Mouse (Mus musculus) urinary bladder, postnatal 10 days (tissue): ENCODE data around the gene Dcaf6.

Experiments
- DNase-seq: peaks from one replicate; pipeline ENCODE4 v3.0.0; 2022; ENCODE audit warnings: low spot score

Dcaf6 gene

DNA sequence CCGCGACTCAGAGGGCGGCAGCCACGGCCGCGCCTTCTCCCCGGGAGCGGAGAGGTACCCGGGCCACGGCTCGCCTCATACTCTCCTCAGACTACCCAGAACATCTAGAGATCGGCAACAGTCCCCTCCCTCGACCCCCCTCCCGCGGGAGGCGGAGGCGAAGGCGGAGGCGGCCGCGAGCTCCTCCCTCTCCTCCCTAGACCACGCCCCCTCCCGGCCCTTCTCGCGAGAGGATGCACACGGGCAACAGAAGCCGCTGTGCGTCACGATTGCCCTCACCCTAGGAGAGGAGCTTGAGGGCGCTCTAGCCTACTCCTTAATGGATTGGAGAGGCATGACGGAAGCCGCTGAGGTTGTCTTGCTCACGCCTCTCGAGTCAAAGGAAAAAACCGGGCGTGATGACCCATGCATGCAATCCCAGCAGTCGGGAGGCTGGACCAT, at the start of gene Dcaf6, which contains the start of gene Mpc2:
Gene Dcaf6, minus strand, starts transcription at position 116 of the 441 bp plus-strand sequence.
Gene Mpc2, plus strand, starts transcription at position 278 of the 441 bp plus-strand sequence.
- peak; percentile 100 for DNase-seq

DNA sequence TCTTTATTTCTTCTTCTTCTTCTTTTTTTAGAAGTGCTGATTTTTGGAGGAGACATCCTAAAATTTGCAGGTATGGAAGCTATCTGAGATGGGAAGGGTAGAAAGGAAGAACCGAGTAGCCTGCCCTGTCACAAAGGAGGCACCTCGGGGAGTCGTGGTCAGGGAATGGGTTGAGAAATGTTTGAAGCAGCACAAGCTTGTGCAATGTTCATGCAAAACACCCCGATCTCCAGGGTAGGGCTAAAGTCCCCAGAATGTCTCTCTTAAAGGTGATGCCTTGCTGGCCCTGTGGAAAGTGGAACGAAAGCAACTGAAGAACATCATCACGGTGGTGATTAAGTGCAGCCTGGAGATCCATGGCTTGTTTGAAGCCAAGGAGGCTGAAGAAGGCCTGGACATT, 46.0 kb upstream of the Dcaf6 start:
- no peak for DNase-seq

DNA sequence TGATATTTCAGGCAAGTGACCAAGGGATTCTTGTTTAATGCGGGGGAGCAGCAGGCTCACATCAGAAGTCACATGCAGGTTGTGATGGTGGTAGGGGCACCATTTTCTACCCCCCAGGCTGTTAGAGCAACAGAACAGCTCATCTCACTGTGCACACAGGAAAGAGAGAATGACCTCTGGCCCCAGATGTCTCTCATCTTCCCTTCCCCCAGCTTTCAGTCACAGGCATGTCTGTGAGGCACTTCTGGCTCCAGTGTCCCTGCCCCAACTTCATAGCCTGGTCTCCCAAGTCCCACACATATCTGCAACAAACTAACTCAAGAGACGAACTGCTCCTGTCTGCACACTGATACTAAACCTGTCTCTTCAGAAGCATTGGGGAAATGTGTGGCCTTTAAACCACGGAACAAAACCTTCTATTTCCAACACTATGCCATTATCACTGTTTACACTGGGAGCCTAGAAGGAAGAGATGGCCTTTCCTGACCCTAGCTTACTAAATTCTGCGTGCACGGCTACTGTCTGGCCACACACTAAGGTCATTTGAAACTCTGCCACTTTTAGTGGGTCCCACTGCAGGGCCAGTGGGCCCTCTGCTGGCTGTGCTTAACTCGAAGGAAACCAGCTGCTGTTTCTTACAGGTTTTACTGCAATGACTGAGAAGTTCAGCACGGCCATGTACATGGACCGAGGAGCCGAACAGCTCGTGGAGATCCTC, 43.2 kb upstream of the Dcaf6 start:
- no peak for DNase-seq

DNA sequence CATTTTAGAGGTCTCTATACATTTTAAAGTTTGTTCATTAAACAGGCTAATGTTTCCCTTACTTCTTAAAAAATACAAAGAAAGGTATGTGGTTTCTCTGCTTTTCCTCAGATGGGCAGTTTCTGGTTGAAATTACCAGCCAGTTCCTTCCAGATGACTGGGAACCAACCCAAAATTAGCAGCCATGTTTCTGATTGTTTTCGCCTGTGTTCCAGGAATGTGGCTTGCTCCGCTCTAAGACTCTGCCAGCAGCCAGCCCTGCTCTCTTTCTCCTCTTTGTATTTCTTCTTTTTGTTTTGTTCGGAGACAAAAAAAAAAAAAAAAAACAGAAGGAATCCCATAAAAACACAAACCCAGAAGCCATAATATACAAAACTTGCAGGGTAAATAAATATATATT, 38.6 kb upstream of the Dcaf6 start:
- DNase-seq = no peak

DNA sequence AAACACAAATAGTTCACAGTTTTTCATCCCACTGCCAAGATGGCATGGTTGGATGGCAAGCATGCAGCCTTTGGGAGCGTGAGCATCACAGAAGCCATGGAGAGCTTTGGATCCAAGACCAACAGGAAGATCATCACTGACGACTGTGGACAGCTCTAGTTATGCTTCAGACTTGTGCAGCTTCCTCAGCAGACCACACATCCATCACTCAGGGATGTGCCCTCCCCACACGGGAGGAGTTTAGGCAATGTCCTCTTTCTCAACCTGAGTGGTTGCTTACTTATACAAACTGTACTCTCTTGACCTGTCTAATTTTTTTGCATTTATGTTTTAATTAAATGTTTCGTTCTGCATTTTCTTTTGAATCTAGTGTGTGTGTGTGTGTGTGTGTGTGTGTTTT, 28.9 kb upstream of the Dcaf6 start:
- DNase-seq = no peak

DNA sequence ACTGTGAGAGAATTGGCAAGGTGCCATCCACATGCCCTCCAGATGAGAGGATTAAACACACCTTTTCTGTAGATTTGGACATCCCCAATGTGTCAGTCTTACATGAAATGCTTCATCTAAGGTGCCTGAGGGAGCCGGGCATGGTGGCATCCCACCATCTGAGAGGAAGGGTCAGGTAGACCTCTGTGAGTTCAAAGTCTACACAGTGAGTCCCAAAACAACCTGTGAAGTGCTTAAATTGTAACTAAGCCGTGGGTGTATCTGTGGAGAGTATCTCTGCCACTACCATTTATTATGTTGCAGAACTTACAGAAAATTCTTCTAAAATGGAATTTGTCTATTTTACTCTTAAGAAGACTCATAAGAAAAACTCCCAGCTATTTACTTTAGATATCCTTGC, 25.8 kb upstream of the Dcaf6 start:
- DNase-seq = no peak

DNA sequence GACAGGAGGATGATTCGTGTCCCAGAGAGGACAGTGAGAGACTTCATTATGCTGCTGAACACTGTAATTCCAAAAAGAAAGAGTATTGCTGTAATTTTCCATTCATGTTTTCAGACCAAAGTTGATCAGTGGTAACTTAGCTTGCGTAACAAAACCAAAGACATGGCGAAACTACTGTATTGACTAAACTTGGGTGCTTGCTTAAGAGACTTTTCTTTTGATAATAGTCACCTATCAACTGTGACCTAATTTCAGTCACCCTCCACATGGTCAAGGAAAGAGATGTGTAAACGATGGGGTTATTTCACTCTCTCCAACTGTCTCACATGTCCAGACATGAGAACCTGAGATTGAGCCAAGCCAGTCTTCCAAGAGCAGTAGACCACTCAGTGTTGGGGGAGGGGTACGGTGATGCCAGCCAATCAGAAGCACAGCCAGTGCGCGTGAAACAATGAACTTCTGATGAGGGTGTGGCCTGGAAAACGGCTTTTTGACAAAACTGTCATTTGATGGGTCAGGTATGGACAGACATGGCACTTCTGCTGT, 24.5 kb upstream of the Dcaf6 start, which contains the start of gene Adcy10:
Gene Adcy10, plus strand, starts transcription at position 496 of the 546 bp plus-strand sequence.
- DNase-seq = no peak

DNA sequence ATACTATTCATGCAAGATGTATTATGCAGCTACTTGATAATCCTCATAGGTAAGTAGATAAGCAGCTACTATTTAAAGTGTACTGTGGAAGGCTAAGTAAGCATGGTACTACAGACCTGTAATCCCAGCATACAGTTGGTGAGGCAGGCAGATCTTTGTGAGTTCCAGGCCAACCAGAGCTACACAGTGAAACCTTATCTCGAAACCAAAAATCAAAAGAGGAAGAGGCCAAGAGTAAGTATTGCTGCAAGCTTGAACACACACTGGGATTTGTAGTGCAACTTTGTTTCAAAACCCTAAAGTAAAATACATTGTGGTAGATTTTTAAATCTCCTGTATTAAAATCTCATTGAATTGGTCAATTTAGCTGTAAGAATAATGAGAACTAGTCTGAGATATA, 11.2 kb upstream of the Dcaf6 start:
- DNase-seq = no peak

DNA sequence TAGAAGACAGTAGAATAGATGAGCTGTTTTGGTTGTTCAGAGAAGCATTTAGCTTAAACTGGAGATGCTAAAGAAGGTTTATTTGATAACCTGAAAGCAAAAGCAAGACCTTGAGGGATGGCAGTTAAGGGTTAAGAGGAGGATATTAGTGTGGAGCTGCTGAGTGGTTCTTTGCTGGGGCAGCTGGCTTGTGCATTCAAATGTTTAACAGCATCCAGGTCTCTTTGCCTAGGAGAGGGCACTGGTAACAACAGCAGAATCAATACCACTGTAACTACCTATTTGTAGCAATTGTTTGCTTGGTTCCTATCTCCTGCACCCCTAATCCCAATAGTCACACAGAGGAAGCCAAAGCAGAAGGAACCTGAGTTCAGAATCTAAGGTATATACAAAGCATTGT, 9.4 kb upstream of the Dcaf6 start:
- no peak for DNase-seq

DNA sequence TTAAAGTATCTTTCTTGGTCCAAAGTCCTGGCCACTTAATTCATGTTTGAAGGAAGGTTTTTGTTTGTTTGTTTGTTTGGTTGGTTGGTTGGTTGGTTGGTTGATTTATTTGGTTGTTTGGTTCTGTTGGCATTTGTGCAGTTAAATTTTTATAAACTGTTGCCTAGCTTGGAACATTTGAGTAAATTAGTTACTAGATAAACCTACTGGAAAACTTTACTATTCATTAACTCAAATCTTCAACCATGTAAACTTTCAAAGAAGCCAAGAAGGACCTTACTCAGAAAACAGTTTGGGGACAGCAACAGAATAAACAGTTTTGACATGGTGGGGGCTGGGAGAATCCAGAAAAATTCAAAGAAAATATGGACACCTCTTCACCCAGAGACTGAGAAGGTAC, 8.7 kb upstream of the Dcaf6 start:
- no peak for DNase-seq

DNA sequence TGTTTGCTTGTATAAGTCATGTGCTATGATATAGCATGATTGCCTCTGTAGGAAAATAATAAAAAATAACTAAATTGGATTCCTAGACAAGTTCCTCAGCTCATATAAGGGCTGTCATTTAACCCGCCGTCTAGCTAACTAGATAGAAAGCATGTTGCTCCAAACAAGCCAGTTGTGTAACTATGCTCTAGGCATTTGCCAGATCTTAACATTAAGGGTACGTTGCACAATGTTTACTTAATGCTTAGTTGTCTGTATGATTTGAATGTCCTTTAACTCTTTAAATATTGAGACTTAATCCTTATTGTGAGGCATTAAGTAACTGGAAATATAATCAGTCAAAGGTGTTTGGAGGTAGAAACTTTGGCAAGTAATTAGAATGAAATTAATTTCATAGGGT, 4.3 kb upstream of the Dcaf6 start:
- DNase-seq = no peak

DNA sequence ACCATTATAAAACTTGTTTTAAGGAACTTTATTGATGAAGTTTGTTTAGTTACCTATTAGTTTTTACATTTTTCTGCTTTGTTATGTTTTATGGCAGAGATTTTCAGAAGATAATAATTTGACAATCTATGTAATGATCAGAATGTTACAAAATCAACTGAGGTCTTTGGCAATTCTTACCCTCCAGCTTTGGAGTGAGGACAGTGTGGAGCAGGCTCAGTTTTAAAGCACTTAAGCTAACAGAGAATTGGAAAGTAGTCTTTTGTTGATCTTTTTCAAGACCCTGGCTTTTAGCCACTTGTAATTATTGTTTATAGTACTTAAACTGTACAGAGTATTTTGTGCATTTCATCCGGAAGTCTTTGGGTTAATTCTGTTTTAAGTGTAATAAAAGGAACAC, 2.6 kb upstream of the Dcaf6 start:
- no peak for DNase-seq

DNA sequence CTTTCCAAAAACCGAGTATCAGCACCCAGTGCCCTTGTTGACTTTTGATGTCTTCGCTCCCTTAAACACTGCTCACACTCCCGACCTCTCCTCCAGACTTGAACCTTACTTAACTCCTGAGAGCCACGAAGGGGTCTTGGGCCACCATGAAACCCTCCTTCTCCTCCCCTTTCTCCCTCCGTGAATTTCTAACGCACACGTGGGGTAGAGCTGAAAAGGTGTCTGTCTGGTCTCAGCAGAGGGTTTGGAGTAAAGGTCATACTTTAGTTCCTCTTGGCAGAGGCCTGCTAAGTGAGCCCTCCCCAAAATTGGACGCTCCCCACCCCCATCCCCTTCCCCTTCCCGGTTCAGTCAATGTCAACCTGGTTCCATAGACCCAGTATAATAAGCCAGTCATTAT, 1.4 kb upstream of the Dcaf6 start:
- DNase-seq = no peak

DNA sequence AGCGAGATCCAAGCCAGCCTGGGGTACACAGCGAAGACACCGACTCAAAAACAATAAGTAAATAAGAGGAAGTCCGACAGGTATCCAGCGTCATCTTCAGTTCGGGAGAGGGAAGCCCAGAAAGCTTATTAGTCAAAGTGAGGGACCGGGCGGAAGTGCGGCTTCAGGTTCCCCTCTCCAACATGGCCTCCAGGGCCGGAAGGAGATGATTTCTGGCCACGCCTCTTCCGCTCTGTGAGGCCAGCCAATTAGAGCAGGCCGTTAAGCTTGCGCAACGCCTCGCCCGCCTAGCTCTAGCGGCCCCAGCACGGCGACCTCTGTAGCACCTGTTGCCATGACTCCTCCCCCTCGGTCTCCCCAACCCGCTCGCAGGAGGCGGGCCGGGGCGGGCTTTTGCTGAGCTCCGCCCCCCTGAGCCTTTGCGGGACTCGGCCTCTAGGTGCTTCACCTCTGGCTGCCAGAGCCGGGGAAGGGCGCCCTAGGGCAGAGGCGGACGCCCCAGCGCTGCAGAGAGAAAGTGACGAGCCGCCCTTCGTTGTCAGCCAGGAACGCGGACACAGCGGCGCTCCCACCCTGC, 614 bp upstream of the Dcaf6 start:
- DNase-seq = peak; percentile 95

DNA sequence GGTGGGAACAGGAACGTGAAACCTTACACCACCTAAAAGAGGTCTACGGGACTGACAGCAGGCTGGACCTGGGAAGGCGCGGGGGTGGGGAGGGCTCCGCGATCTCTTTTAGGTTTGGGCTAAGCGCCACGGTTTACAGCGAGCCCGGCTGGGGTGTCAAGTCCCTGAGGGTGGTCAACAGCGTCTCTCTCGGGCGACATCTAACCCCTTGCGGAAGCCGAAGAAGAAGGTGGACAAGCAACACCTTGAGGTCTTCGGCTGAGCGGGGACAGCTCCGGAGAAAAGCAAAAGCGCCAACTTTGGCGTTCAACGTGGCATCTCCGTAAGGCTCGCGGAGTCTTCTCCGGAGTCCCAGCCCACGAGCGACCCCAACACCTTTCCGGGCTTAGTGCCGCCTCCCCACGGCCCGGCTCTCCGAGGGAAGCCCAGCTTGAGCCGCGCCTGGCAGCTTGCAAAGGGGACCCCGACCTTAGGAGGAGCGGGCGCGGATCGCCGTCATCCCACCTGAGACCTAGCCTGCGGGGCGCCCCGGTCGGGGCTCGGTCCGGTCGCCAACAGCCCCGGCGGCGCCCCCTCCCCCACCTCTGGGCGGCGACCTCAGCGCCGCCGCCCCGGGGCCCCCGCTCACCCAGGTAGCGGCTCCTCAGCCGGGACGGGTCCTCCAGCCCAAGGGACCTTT, 633 bp downstream of the Dcaf6 start:
- DNase-seq = peak; percentile 14

DNA sequence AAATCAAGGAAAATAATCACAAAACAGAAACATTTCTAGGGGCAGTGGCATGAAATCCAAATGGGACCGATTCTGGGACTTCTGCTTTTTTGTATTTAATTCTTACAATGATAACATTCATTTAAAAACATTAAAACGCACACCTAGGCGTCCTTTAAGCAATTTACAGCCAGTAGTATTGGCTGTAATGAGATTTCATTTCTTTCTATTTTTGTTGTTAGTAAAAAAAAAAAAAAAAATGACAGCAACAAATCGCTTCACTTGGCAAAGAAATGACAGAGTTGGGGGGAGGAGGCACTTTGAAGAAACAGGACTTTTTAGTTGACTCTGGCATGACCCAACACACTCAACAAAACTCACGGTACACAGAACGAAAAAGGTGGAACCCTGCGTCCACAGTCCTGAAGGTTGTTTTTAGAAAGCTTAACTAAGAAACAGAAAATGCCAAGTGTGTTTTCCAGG, 1.2 kb downstream of the Dcaf6 start:
- no peak for DNase-seq

DNA sequence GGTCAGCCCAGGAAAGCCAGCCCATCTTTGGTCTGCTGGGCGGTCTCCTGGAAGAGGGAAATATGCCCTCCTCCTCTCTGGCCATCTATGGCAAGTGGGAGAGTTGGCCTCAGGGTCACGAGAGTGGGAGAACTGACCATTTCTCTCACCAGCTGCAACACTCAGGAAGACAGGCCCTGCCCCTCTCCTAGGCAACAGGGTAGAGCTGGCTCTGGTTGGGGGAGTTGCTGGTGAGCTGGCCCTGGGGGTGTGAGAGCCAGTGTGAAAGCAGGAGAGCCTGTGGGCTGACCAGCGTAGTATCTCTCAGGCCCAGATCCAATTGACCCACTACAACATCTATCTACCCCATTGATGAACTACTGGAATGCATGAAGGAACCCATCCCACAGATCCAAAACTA, 18.6 kb downstream of the Dcaf6 start:
- DNase-seq = no peak

DNA sequence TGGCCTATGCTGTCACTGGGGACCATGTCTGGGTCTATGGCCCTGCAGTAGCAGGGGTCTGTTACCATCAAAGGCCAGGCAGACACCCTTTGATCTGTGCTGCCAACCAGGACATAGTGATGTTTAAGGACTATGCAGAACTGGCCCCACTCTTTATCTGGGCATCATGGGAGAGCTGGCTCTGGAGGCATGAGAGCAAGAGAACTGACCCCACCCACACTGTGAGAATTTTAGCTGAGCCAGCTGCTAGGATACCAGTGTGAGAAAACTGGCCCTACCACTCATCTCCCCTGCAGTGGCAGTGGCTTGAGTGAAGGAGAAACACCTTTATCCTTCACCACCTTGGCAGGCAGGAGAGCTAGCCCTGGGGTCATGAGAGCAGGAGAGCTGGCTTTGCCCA, 19.1 kb downstream of the Dcaf6 start:
- DNase-seq = no peak

DNA sequence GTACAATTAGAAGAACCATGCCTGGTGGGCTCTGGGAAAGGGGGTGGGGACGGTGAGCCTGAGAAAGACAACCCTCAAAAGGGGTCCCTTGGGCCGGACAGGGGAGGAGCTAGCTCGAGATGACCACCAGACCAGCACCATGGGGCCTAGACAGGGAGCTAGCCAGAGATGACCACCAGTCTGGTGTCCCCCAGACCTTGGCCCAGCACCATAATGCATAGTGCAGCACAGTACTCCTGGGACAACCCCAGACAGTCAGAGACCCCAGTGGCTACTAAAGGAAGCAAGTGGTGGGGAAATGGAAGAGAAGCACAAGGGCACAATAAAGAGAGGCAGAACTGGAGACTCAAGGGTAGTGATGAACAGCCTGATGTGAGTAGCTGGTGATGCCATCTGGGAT, 19.5 kb downstream of the Dcaf6 start:
- no peak for DNase-seq

DNA sequence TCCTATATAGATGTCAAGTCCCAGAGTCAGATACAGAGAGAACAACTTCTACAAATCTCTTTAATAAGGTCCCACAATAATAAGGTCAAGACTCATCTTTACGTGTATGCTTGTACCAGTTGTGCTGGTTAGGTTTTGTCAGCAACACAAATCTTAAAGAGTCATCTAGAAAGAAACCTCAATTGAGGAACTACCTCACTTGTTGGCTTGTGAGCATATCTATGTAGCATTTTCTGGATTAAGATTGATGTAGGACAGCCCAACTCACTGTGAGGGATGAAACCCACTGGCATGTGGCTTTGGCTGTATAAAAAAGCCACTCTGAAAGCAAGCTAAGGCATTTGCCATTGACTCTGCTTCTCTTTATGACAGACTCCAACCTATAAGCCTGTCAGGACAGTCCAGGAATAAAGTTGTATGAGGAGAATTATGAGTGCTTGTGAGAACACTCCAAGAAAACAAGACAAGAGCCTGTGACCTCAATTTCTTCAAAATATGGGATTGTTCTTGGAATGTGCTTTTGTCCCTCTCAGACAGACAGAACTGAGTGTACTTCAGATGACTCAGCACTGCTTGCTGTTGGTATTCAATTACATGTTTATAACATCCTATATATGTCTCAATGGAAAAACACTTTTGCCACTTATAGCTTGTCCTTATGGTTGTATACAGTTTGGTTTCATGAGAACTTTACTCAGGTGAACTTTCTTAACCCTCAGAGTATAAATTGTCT, 21.8 kb downstream of the Dcaf6 start:
- DNase-seq = no peak

DNA sequence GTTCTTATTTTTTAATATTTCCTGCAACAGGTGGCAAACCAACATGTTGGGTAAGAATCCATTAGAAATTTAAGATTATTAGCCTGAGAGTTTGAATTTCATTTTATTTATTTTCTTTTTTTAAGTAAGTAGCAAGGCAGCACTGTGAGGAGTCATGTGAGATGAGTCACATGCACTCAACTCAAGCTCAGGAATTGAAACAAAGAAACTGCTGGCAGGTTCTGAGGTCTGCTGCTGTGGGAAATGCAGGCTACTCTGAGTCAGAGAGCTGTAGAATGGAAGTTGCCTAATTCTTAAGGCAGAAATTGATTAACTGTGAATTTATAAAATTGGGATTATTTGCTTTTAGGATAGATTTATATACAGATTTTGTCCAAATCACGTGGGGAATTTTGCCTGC, 27.4 kb downstream of the Dcaf6 start:
- DNase-seq = no peak

DNA sequence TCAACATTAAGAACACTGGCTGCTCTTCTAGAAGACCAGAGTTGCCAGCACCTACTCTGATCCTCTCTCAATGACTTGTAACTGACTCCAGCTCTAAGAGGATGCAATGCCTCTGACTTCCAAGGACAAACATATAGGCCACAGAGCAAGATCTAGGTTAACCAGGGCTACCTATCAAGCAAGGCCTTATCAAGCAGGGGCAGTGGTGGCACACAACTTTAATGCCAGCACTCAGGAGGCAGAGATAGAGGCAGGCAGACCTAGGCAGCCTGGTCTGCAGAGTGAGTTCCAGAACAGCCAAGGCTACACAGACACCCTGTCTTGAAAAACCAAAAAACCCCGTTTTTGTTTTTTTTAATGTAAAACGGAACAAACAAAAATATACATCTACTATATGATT, 34.0 kb downstream of the Dcaf6 start:
- DNase-seq = no peak
